Mouse (Mus musculus): ENCODE measurements around the gene Dis3l.

GRCm38 (mm10) chr9:64312128-64312527, 29.0 kb downstream of the Dis3l start:
- no peak for TF ChIP-seq POLR2A (IDR thresholded peaks at IDR 0.05; ENCODE audit: borderline replicate concordance, extremely low read depth, low read depth, low read length)
- no peak for TF ChIP-seq CTCF (IDR thresholded peaks at IDR 0.05; ENCODE audit: insufficient read depth, low read length)

Measured in lung, adult 2 months (tissue).